Mouse (Mus musculus): ENCODE measurements around the gene Ern1. TPM values are rescaled to one million over a fixed set of nuclear protein-coding genes. Genes with fewer than 3 reads are reported as not detected.

Gene Ern1
- polyA plus RNA-seq, 2 experiments = 6.4 to 12.5 TPM

DNA sequence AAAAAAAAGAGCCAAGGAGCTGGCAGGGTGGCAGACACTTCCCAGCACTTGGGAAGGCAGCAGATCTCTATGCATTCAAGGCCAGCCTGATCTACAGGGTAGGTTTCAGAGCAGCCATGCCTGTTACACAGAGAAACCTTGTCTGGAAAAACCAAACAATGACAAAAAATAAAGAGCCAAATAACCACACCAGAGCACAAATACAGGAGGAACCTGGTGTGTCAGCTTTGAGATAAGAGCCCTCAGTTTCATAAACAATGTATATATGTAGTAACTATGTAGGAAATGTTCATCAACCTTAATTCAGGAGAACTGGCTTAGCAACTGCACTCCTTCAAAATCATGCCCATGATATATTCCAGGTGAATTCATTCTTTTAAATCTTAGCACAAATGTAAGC lies 16.5 kb upstream of the Ern1 start:
- DNase-seq (ENCODE audit: low spot score) (no peak), ATAC-seq (ENCODE audit: low FRiP score, low read depth) (no peak)
- H3K4me1 ChIP-seq (ENCODE audit: control insufficient read depth, insufficient read depth, low read length) = peaks cover 4% of the 10 kb centered on the region; the same call in 1 of the 2 replicates
- no peak overlapping the region for H3K9ac ChIP-seq (ENCODE audit: low read depth, low read length, severe bottlenecking)
- H3K27ac ChIP-seq (replicated peaks; ENCODE audit: low read depth, low read length) = no peak overlapping the region
- H3K27me3 ChIP-seq (ENCODE audit: control insufficient read depth, insufficient read depth, low read length) = no peaks in the 10 kb centered on the region
- no peak overlapping the region for H3K4me2 ChIP-seq (replicated peaks; ENCODE audit: low read depth, low read length, severe bottlenecking)
- H3K4me3 ChIP-seq (replicated peaks; ENCODE audit: low read length) = no peak overlapping the region
- peaks cover 5% of the 10 kb centered on the region; the same call in 1 of the 2 replicates for H3K36me3 ChIP-seq (ENCODE audit: control insufficient read depth, insufficient read depth, low read length)
- no peak for TF ChIP-seq POLR2A (IDR thresholded peaks at IDR 0.05; ENCODE audit: borderline replicate concordance, extremely low read depth, insufficient read depth, insufficient read length)
- no peaks in the 10 kb centered on the region for H3K9me3 ChIP-seq (ENCODE audit: control insufficient read depth, low read length)

- H3K9ac ChIP-seq (ENCODE audit: low read depth, low read length, severe bottlenecking) = no peak overlapping the region
- H3K4me2 ChIP-seq (replicated peaks; ENCODE audit: low read depth, low read length, severe bottlenecking) = no peak overlapping the region
- 73% methylated on average over 4 of the region's 4 CpGs for WGBS
- no peak for ATAC-seq (ENCODE audit: low FRiP score, low read depth)
- TF ChIP-seq POLR2A (IDR thresholded peaks at IDR 0.05; ENCODE audit: borderline replicate concordance, extremely low read depth, insufficient read depth, insufficient read length) = no peak
- peaks cover 4% of the 10 kb centered on the region; the same call in 1 of the 2 replicates for H3K4me1 ChIP-seq (ENCODE audit: control insufficient read depth, insufficient read depth, low read length)
- H3K36me3 ChIP-seq (ENCODE audit: control insufficient read depth, insufficient read depth, low read length) = no peaks in the 10 kb centered on the region
- 0 out of 2 replicates have a peak overlapping the region, but pooled peaks have one; percentile 70 for H3K27ac ChIP-seq (replicated peaks; ENCODE audit: low read depth, low read length)
- no peaks in the 10 kb centered on the region for H3K27me3 ChIP-seq (ENCODE audit: control insufficient read depth, insufficient read depth, low read length)
- H3K4me3 ChIP-seq (replicated peaks; ENCODE audit: low read length) = no peak overlapping the region
- no peak for DNase-seq (ENCODE audit: low spot score)
- no peaks in the 10 kb centered on the region for H3K9me3 ChIP-seq (ENCODE audit: control insufficient read depth, low read length)
Observed at GRCm38 (mm10) chr11:106503425-106503717, 15.7 kb upstream of the Ern1 start.

DNA sequence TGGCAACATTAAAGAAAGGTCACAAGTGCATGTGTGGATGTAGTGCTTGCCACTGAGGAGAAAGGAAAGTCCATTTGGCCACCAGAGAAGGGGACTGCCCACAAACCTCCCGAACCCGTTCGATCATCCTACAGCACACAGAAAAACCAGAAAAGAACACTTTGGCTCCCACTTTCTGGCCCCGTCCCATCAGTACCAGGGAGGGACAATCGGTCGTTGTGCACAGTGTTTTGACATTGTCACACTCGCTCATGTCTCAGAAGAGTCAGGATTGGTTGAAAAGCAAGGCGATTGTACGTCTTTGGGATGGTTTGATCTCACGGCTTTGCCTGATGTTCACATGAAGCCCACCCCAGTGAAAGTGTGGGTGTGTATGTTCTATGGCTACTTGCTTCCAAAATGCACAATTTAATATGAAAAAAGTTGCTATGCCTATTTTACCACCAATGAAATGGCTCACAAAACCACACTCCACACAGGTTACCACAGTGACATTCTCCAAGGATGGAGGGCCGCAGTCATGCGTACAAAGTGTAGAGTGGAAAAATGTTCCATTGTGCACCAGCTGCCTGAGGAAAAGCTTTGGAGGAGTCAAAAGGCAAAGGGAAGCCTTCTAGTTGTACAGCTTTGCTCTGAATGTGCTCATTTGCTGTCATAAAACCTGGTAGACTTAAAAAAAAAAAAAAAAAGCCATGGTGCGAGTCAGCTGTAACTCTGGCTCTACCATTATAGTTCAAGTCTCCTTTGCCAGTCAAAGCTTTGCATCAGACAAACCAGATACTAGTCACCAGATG lies 15.2 kb upstream of the Ern1 start:
- no peak for DNase-seq (ENCODE audit: low spot score)
- 60% methylated on average over 13 of the region's 13 CpGs for WGBS
- Histone ChIP-seq H3K36me3 (ENCODE audit: control insufficient read depth, insufficient read depth, low read length) (no peaks in the 10 kb centered on the region), H3K27me3 (ENCODE audit: control insufficient read depth, insufficient read depth, low read length) (no peaks in the 10 kb centered on the region), H3K27ac (replicated peaks; ENCODE audit: low read depth, low read length) (peak overlapping the region; percentile 70), H3K9ac (ENCODE audit: low read depth, low read length, severe bottlenecking) (no peak overlapping the region), H3K9me3 (ENCODE audit: control insufficient read depth, low read length) (no peaks in the 10 kb centered on the region), H3K4me3 (replicated peaks; ENCODE audit: low read length) (no peak overlapping the region), H3K4me2 (replicated peaks; ENCODE audit: low read depth, low read length, severe bottlenecking) (0 out of 2 replicates have a peak overlapping the region, but pooled peaks have one; percentile 5), H3K4me1 (ENCODE audit: control insufficient read depth, insufficient read depth, low read length) (peaks cover 4% of the 10 kb centered on the region; the same call in 1 of the 2 replicates)
- no peak for TF ChIP-seq POLR2A (IDR thresholded peaks at IDR 0.05; ENCODE audit: borderline replicate concordance, extremely low read depth, insufficient read depth, insufficient read length)
- ATAC-seq (ENCODE audit: low FRiP score, low read depth) = no peak

- H3K4me1 ChIP-seq (ENCODE audit: control insufficient read depth, insufficient read depth, low read length) = peaks cover 4% of the 10 kb centered on the region; the same call in 1 of the 2 replicates
- no peak for DNase-seq (ENCODE audit: low spot score)
- peak overlapping the region; percentile 67 for H3K4me2 ChIP-seq (replicated peaks; ENCODE audit: low read depth, low read length, severe bottlenecking)
- no peaks in the 10 kb centered on the region for H3K27me3 ChIP-seq (ENCODE audit: control insufficient read depth, insufficient read depth, low read length)
- peak overlapping the region; percentile 77; the same call in 1 of the 2 replicates for H3K4me3 ChIP-seq (replicated peaks; ENCODE audit: low read length)
- peak overlapping the region; percentile 99 for H3K27ac ChIP-seq (replicated peaks; ENCODE audit: low read depth, low read length)
- no peak for ATAC-seq (ENCODE audit: low FRiP score, low read depth)
- H3K9ac ChIP-seq (ENCODE audit: low read depth, low read length, severe bottlenecking) = 0 out of 2 replicates have a peak overlapping the region, but pooled peaks have one; percentile 99
- H3K36me3 ChIP-seq (ENCODE audit: control insufficient read depth, insufficient read depth, low read length) = no peaks in the 10 kb centered on the region
- no peak for TF ChIP-seq POLR2A (IDR thresholded peaks at IDR 0.05; ENCODE audit: borderline replicate concordance, extremely low read depth, insufficient read depth, insufficient read length)
- H3K9me3 ChIP-seq (ENCODE audit: control insufficient read depth, low read length) = no peaks in the 10 kb centered on the region
Observed at GRCm38 (mm10) chr11:106502159-106502505, 14.5 kb upstream of the Ern1 start.

DNA sequence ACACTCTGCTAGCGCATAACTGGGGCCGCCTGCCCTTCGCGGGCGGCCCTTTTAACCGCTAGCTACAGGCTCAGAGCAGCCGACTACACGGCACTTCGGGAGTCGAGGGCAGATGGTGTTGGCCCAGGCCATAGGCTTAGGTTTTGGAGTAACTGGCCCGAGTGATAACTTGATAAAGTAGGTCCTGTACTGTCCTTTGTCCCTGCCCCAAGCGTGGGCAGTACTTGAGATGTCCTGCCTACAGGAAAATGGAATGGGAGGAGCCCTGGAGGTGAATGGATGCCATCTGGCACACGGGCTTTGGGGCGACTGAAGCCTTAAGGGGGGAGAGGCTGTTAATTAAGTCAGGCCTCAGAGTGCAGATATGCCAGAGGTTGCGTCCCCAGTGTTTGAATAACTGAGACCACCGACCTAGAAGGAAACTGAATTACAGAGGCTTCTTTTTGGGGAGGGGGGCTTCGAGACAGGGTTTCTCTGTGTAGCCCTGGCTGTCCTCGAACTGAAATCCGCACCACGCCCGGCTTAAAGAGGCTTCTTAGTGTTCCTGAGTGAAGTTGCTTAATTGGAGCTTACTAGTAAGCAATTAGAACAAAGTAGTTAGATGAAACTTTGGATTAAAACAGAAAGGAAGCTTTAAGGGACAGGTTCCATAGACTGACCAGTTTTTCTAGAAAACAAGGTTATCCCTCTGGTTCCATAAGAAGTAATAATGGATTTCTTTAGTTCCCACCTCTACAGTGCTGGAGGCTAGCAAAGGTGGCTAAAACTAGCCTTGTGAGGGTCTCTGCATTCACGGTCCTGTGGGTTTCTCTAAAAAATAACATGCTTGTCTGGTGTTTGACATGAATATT lies 13.9 kb upstream of the Ern1 start:
- H3K4me3 ChIP-seq (replicated peaks; ENCODE audit: low read length) = peak overlapping the region; percentile 77
- peak overlapping the region; percentile 67 for H3K4me2 ChIP-seq (replicated peaks; ENCODE audit: low read depth, low read length, severe bottlenecking)
- whole genome bisulfite sequencing = 2% methylated on average over 22 of the region's 22 CpGs
- no peaks in the 10 kb centered on the region for H3K27me3 ChIP-seq (ENCODE audit: control insufficient read depth, insufficient read depth, low read length)
- peaks cover 4% of the 10 kb centered on the region; the same call in 1 of the 2 replicates for H3K4me1 ChIP-seq (ENCODE audit: control insufficient read depth, insufficient read depth, low read length)
- peak; percentile 2; the same call in 1 of the 2 replicates for TF ChIP-seq POLR2A (IDR thresholded peaks at IDR 0.05; ENCODE audit: borderline replicate concordance, extremely low read depth, insufficient read depth, insufficient read length)
- no peaks in the 10 kb centered on the region for H3K9me3 ChIP-seq (ENCODE audit: control insufficient read depth, low read length)
- peak overlapping the region; percentile 99 for H3K27ac ChIP-seq (replicated peaks; ENCODE audit: low read depth, low read length)
- peak; percentile 36 for ATAC-seq (ENCODE audit: low FRiP score, low read depth)
- peak overlapping the region; percentile 99 for H3K9ac ChIP-seq (ENCODE audit: low read depth, low read length, severe bottlenecking)
- H3K36me3 ChIP-seq (ENCODE audit: control insufficient read depth, insufficient read depth, low read length) = no peaks in the 10 kb centered on the region
- peak; percentile 65 for DNase-seq (ENCODE audit: low spot score)
